Mouse (Mus musculus) ES-E14 (cell line): ENCODE measurements around the gene Stx8.

Experiments used
- CHD2 ChIP-seq: IDR thresholded peaks from 2 replicates; pipeline ENCODE4 v1.6.1; 2014; ENCODE audit warnings: mild to moderate bottlenecking, low read depth, low read length, inconsistent platforms
- MAFK ChIP-seq: IDR thresholded peaks from 2 replicates; pipeline ENCODE4 v1.6.1; 2014; ENCODE audit warnings: mild to moderate bottlenecking, low read depth, low read length, inconsistent platforms; ENCODE audit not compliant: insufficient read depth
- ZC3H11A ChIP-seq: IDR thresholded peaks from 2 replicates; pipeline ENCODE4 v1.6.1; 2012; ENCODE audit warnings: low read depth, mild to moderate bottlenecking, inconsistent platforms, low read length, borderline replicate concordance
- ZNF384 ChIP-seq: IDR thresholded peaks from 2 replicates; pipeline ENCODE4 v1.6.1; 2012; ENCODE audit warnings: low read depth, low read length, inconsistent platforms

DNA sequence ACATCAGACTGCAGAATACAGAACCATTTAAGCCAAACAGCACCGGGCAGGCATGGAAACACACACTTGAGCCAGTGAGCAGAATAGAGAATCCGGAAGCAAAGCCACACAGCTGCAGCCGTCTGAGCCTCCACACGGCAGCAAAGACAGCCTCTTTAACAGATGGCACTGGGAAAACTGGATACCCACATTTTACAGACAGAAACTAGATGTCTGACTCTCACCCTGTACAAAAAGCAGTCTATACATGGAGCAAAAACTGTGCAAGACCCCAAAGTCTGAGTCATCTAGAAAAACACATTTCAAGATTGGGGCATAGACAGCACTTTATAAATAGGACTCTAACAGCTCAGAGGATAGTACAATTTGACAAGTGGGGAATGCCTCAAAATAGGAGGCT is 25.2 kb downstream of the Stx8 start:
- TF ChIP-seq ZC3H11A (no peak), ZNF384 (no peak), CHD2 (no peak), MAFK (no peak)
